Mouse (Mus musculus) embryonic facial prominence, embryonic 12.5 days (tissue): ENCODE measurements around the gene Ier3. TPM values are rescaled to one million over a fixed set of nuclear protein-coding genes. Genes with fewer than 3 reads are reported as not detected.
"Not testable (repeated sequence)": the region's sequence is repeated elsewhere in the genome, so short reads cannot be mapped to it uniquely, and the experiment has no call there.

ENCODE experiments used
- ATAC-seq: fragments of 200-750 bp; cut with Nextera tagmentation; 2 replicates; pipeline ENCODE4 v1.8.0; 2017; ENCODE audit not compliant: insufficient number of reproducible peaks, insufficient read depth, low FRiP score, low TSS enrichment
- H3K27ac ChIP-seq: fragments of 300-500 bp; sonication (generic); 2 replicates; pipeline ENCODE4 v1.5.1; 2016; ENCODE audit warnings: mild to moderate bottlenecking
- H3K27me3 ChIP-seq: fragments of 300-500 bp; sonication (generic); 2 replicates; pipeline ENCODE4 v1.6.1; 2016; ENCODE audit warnings: mild to moderate bottlenecking, moderate library complexity
- H3K36me3 ChIP-seq: fragments of 300-500 bp; sonication (generic); 2 replicates; pipeline ENCODE4 v1.6.1; 2016; ENCODE audit warnings: mild to moderate bottlenecking
- H3K4me1 ChIP-seq: fragments of 300-500 bp; sonication (generic); 2 replicates; pipeline ENCODE4 v1.6.1; 2016
- H3K4me2 ChIP-seq: fragments of 300-500 bp; sonication (generic); replicated peaks from 2 replicates; pipeline ENCODE4 v1.6.1; 2016; ENCODE audit warnings: mild to moderate bottlenecking, moderate library complexity
- H3K4me3 ChIP-seq: fragments of 300-500 bp; sonication (generic); 2 replicates; pipeline ENCODE4 v1.5.1; 2016; ENCODE audit warnings: mild to moderate bottlenecking
- H3K9ac ChIP-seq: fragments of 300-500 bp; sonication (generic); 2 replicates; pipeline ENCODE4 v1.6.1; 2016; ENCODE audit warnings: mild to moderate bottlenecking, moderate library complexity
- H3K9me3 ChIP-seq: fragments of 300-500 bp; sonication (generic); 2 replicates; pipeline ENCODE4 v1.6.1; 2016; ENCODE audit warnings: mild to moderate bottlenecking, moderate library complexity
- WGBS: fragments of 180-500 bp; shearing (Covaris S2); methylation state at CpG from one replicate; pipeline ENCODE4 v1.1.7; 2016; 5-methylcytosine and 5-hydroxymethylcytosine counted together
- polyA plus RNA-seq: library from polyadenylated mRNA; unstranded; fragments of >200 nt; fragmentation: Nextera tagmentation; extraction: Ambion mirVana; gene quantifications from 2 replicates; pipeline ENCODE4 v1.2.1, GENCODE M21; 2016

Gene Ier3
- polyA plus RNA-seq, 1 experiment from 2014 or later, result 8.9 TPM

- WGBS, result 0% methylated on average over 29 of the region's 29 CpGs
- peak within 1 kb of the TSS; percentile 85 for H3K4me2 ChIP-seq
- peak within 1 kb of the TSS; percentile 96 for H3K9ac ChIP-seq
- H3K4me1 ChIP-seq, result peaks cover 39% of the 10 kb centered on the region
- ATAC-seq, result peak; percentile 82
- H3K36me3 ChIP-seq, result peaks cover 38% of the 10 kb centered on the region
- peak within 1 kb of the TSS; percentile 97 for H3K27ac ChIP-seq
- H3K9me3 ChIP-seq, result no peaks in the 10 kb centered on the region
- peak within 1 kb of the TSS; percentile 87 for H3K4me3 ChIP-seq
- no peaks in the 10 kb centered on the region for H3K27me3 ChIP-seq
Observed at GRCm38 (mm10) chr17:35838122-35838544, 16.6 kb downstream of the Ier3 start, which contains the start of gene Tubb5. TSS of gene Tubb5 (minus strand) at chr17:35838306.

- Histone ChIP-seq H3K4me1 (peaks cover 36% of the 10 kb centered on the region), H3K27me3 (no peaks in the 10 kb centered on the region), H3K4me3 (peak overlapping the region; percentile 87), H3K9me3 (no peaks in the 10 kb centered on the region), H3K27ac (peak overlapping the region; percentile 97), H3K36me3 (peaks cover 34% of the 10 kb centered on the region), H3K4me2 (peak overlapping the region; percentile 59), H3K9ac (peak overlapping the region; percentile 63)
- ATAC-seq, result no peak
- 0% methylated on average over 5 of the region's 5 CpGs for WGBS
Observed at GRCm38 (mm10) chr17:35838570-35838969, 17.1 kb downstream of the Ier3 start.

GRCm38 (mm10) chr17:35839002-35839401 lies 17.5 kb downstream of the Ier3 start:
- peaks cover 34% of the 10 kb centered on the region for H3K4me1 ChIP-seq
- peak overlapping the region; percentile 59 for H3K4me2 ChIP-seq
- peak overlapping the region; percentile 87 for H3K4me3 ChIP-seq
- H3K9ac ChIP-seq, result peak overlapping the region; percentile 63; the same call in 1 of the 2 replicates
- WGBS, result 47% methylated on average over 3 of the region's 3 CpGs
- not testable (repeated sequence) for ATAC-seq, H3K9me3 ChIP-seq, H3K27me3 ChIP-seq
- peak overlapping the region; percentile 97 for H3K27ac ChIP-seq
- peaks cover 30% of the 10 kb centered on the region for H3K36me3 ChIP-seq

- peaks cover 20% of the 10 kb centered on the region for H3K4me1 ChIP-seq
- H3K4me2 ChIP-seq, result peak overlapping the region; percentile 66
- peaks cover 25% of the 10 kb centered on the region for H3K36me3 ChIP-seq
- no peak overlapping the region for H3K27ac ChIP-seq
- no peaks in the 10 kb centered on the region for H3K27me3 ChIP-seq
- no peaks in the 10 kb centered on the region for H3K9me3 ChIP-seq
- H3K4me3 ChIP-seq, result peak overlapping the region; percentile 45
- no peak for ATAC-seq
- WGBS, result 53% methylated on average over 14 of the region's 14 CpGs
- no peak overlapping the region for H3K9ac ChIP-seq
Observed at GRCm38 (mm10) chr17:35840561-35840960, 19.1 kb downstream of the Ier3 start.

GRCm38 (mm10) chr17:35841076-35841950 lies 19.8 kb downstream of the Ier3 start, which contains the start of gene Mdc1:
TSS of gene Mdc1 (plus strand) at chr17:35841515.
- H3K4me1 ChIP-seq, result peaks cover 13% of the 10 kb centered on the region
- peak within 1 kb of the TSS; percentile 80 for H3K27ac ChIP-seq
- H3K4me3 ChIP-seq, result peak within 1 kb of the TSS; percentile 45
- ATAC-seq, result peak; percentile 88
- under 1% methylated on average over 59 of the region's 59 CpGs for WGBS
- no peaks in the 10 kb centered on the region for H3K9me3 ChIP-seq
- H3K4me2 ChIP-seq, result peak within 1 kb of the TSS; percentile 66
- H3K27me3 ChIP-seq, result no peaks in the 10 kb centered on the region
- peaks cover 25% of the 10 kb centered on the region for H3K36me3 ChIP-seq
- H3K9ac ChIP-seq, result peak within 1 kb of the TSS; percentile 53

GRCm38 (mm10) chr17:35842006-35842405 lies 20.5 kb downstream of the Ier3 start:
- H3K27ac ChIP-seq, result peak overlapping the region; percentile 80
- peak overlapping the region; percentile 45 for H3K4me3 ChIP-seq
- no peak for ATAC-seq
- WGBS, result 22% methylated on average over 11 of the region's 11 CpGs
- peaks cover 13% of the 10 kb centered on the region for H3K4me1 ChIP-seq
- H3K9ac ChIP-seq, result peak overlapping the region; percentile 53
- peak overlapping the region; percentile 66 for H3K4me2 ChIP-seq
- H3K9me3 ChIP-seq, result no peaks in the 10 kb centered on the region
- no peaks in the 10 kb centered on the region for H3K27me3 ChIP-seq
- peaks cover 25% of the 10 kb centered on the region for H3K36me3 ChIP-seq

GRCm38 (mm10) chr17:35843514-35843913 lies 22.0 kb downstream of the Ier3 start:
- H3K36me3 ChIP-seq, result peaks cover 40% of the 10 kb centered on the region
- no peak overlapping the region for H3K4me3 ChIP-seq
- no peaks in the 10 kb centered on the region for H3K9me3 ChIP-seq
- H3K4me2 ChIP-seq, result no peak overlapping the region
- no peak overlapping the region for H3K27ac ChIP-seq
- H3K4me1 ChIP-seq, result peaks cover 13% of the 10 kb centered on the region
- no peak for ATAC-seq
- WGBS, result 96% methylated on average over 3 of the region's 3 CpGs
- H3K27me3 ChIP-seq, result no peaks in the 10 kb centered on the region
- H3K9ac ChIP-seq, result no peak overlapping the region

- Histone ChIP-seq H3K9ac (no peak overlapping the region), H3K27me3 (no peaks in the 10 kb centered on the region), H3K4me2 (no peak overlapping the region), H3K4me3 (no peak overlapping the region), H3K9me3 (no peaks in the 10 kb centered on the region), H3K4me1 (no peaks in the 10 kb centered on the region), H3K36me3 (peaks cover 75% of the 10 kb centered on the region), H3K27ac (no peak overlapping the region)
- WGBS, result 77% methylated on average over 1 of the region's 1 CpGs
- no peak for ATAC-seq
Observed at GRCm38 (mm10) chr17:35848112-35848511, 26.6 kb downstream of the Ier3 start.

- Histone ChIP-seq H3K27me3 (no peaks in the 10 kb centered on the region), H3K9me3 (no peaks in the 10 kb centered on the region), H3K27ac (no peak overlapping the region), H3K36me3 (peaks cover 80% of the 10 kb centered on the region), H3K4me1 (no peaks in the 10 kb centered on the region), H3K9ac (no peak overlapping the region), H3K4me2 (no peak overlapping the region), H3K4me3 (no peak overlapping the region)
- 96% methylated on average over 3 of the region's 3 CpGs for WGBS
- no peak for ATAC-seq
Observed at GRCm38 (mm10) chr17:35850974-35851373, 29.5 kb downstream of the Ier3 start.

- no peak for ATAC-seq
Observed at GRCm38 (mm10) chr17:35859371-35859770, 37.9 kb downstream of the Ier3 start.

GRCm38 (mm10) chr17:35859835-35860234 lies 38.4 kb downstream of the Ier3 start:
- WGBS, result 66% methylated on average over 2 of the region's 2 CpGs
- Histone ChIP-seq H3K9me3 (no peaks in the 10 kb centered on the region), H3K36me3 (peaks cover 21% of the 10 kb centered on the region), H3K4me2 (no peak overlapping the region), H3K27me3 (no peaks in the 10 kb centered on the region), H3K9ac (no peak overlapping the region), H3K4me3 (no peak overlapping the region), H3K27ac (no peak overlapping the region), H3K4me1 (peaks cover 13% of the 10 kb centered on the region; the same call in 1 of the 2 replicates)
- no peak for ATAC-seq

More at GRCm38 (mm10) chr17:35859371-35859770, 37.9 kb downstream of the Ier3 start:
- 97% methylated on average over 1 of the region's 1 CpGs for WGBS
- H3K36me3 ChIP-seq, result peaks cover 25% of the 10 kb centered on the region
- no peak overlapping the region for H3K4me2 ChIP-seq
- H3K27ac ChIP-seq, result no peak overlapping the region
- no peaks in the 10 kb centered on the region for H3K9me3 ChIP-seq
- H3K4me1 ChIP-seq, result peaks cover 8% of the 10 kb centered on the region; the same call in 1 of the 2 replicates
- H3K4me3 ChIP-seq, result no peak overlapping the region
- H3K9ac ChIP-seq, result no peak overlapping the region
- no peaks in the 10 kb centered on the region for H3K27me3 ChIP-seq

- Histone ChIP-seq H3K9ac (peak overlapping the region; percentile 53), H3K9me3 (no peaks in the 10 kb centered on the region), H3K36me3 (peaks cover 18% of the 10 kb centered on the region), H3K27me3 (no peaks in the 10 kb centered on the region), H3K4me2 (peak overlapping the region; percentile 66), H3K4me1 (peaks cover 17% of the 10 kb centered on the region; the same call in 1 of the 2 replicates), H3K27ac (peak overlapping the region; percentile 89), H3K4me3 (peak overlapping the region; percentile 58)
- no peak for ATAC-seq
- WGBS, result 3% methylated on average over 12 of the region's 12 CpGs
Observed at GRCm38 (mm10) chr17:35860831-35861197, 39.3 kb downstream of the Ier3 start.
